17 mouse cellular contexts compared by ENCODE assay signal in genomic region chr8:28333388-28333787, GRCm38 (mm10).
DNase-seq lines count a peak whose midpoint lies in the region; ATAC-seq lines count a peak whose summit lies in the region.
"Had no signal": no experiment of that assay in that cellular context is flagged by ENCODE, and none has a peak within 500 bp of the region (broad histone marks: within the 10 kb centered on the region; RNA-seq: fewer than 3 reads in every experiment).

No protein-coding gene starts in this region.

- H3K27ac ChIP-seq in kidney, embryonic 14.5 days (ENCODE audit: low read depth, low read length) = no peak overlapping the region
- H3K27ac ChIP-seq in kidney, embryonic 16.5 days (ENCODE audit: low read length) = no peak overlapping the region
- H3K27ac ChIP-seq: forebrain, embryonic 13.5 days; heart, embryonic 10.5 days; hindbrain, embryonic 14.5 days had no signal

- no peak for ATAC-seq in kidney, embryonic 14.5 days (ENCODE audit: low FRiP score, low TSS enrichment)
- peak; percentile 70; the same call in 1 of the 2 replicates for ATAC-seq in kidney, embryonic 16.5 days (ENCODE audit: low FRiP score, low TSS enrichment)
- ATAC-seq: forebrain, embryonic 13.5 days had no signal

- no peaks in the 10 kb centered on the region for H3K27me3 ChIP-seq in kidney, embryonic 14.5 days (ENCODE audit: control insufficient read depth, insufficient read depth, low read length)
- H3K27me3 ChIP-seq in kidney, embryonic 16.5 days (ENCODE audit: insufficient read depth, low read length) = no peaks in the 10 kb centered on the region
- H3K27me3 ChIP-seq: forebrain, embryonic 13.5 days had no signal

- no peaks in the 10 kb centered on the region for H3K4me1 ChIP-seq in kidney, embryonic 14.5 days (ENCODE audit: control insufficient read depth, insufficient read depth, low read length)
- H3K4me1 ChIP-seq in kidney, embryonic 16.5 days (ENCODE audit: insufficient read depth, low read length) = no peaks in the 10 kb centered on the region
- H3K4me1 ChIP-seq: forebrain, embryonic 13.5 days; heart, embryonic 10.5 days had no signal

- DNase-seq in kidney, adult 8-10 months = peak; percentile 17 to 30
- DNase-seq in hindlimb bud, embryonic 11.5 days (ENCODE audit: extremely low spot score, low read depth, low spot score) = peak; percentile 16
- DNase-seq in heart, postnatal 10 days = no peak
- DNase-seq in right cerebral cortex, postnatal 36 days (ENCODE audit: low spot score in 2 of 2) = no peak
- DNase-seq: adrenal gland, adult 2 months; adrenal gland, postnatal 25 days; cerebellum, adult 18-20 months; cerebellum, adult 9-11 months; cerebellum, postnatal 36 days; gastrocnemius, postnatal 10 days; heart, adult 18-20 months; heart, postnatal 14 days had no signal

- H3K9ac ChIP-seq in kidney, embryonic 14.5 days (ENCODE audit: low read depth, low read length) = no peak overlapping the region
- no peak overlapping the region for H3K9ac ChIP-seq in kidney, embryonic 16.5 days (replicated peaks; ENCODE audit: low read length)
- H3K9ac ChIP-seq: forebrain, embryonic 13.5 days; hindbrain, embryonic 14.5 days had no signal

- no peaks in the 10 kb centered on the region for H3K36me3 ChIP-seq in kidney, embryonic 14.5 days (ENCODE audit: control insufficient read depth, insufficient read depth, low read length)
- no peaks in the 10 kb centered on the region for H3K36me3 ChIP-seq in kidney, embryonic 16.5 days (ENCODE audit: insufficient read depth, low read length)
- H3K36me3 ChIP-seq: heart, embryonic 10.5 days had no signal

- no peak overlapping the region for H3K4me3 ChIP-seq in kidney, embryonic 14.5 days (ENCODE audit: low read length)
- H3K4me3 ChIP-seq in kidney, embryonic 16.5 days (ENCODE audit: low read length) = no peak overlapping the region
- H3K4me3 ChIP-seq: forebrain, embryonic 13.5 days; heart, embryonic 10.5 days had no signal

- intact Hi-C loops in heart, postnatal 10 days (cut with DNase I) = no loop called here

- no peak overlapping the region for H3K4me2 ChIP-seq in kidney, embryonic 14.5 days (replicated peaks; ENCODE audit: low read depth, low read length)
- H3K4me2 ChIP-seq in kidney, embryonic 16.5 days (replicated peaks; ENCODE audit: low read depth, low read length) = no peak overlapping the region
- H3K4me2 ChIP-seq: forebrain, embryonic 13.5 days; hindbrain, embryonic 14.5 days had no signal

- WGBS in kidney, embryonic 14.5 days = 38% methylated on average over 1 of the region's 1 CpGs
- WGBS in kidney, embryonic 16.5 days = 58% methylated on average over 1 of the region's 1 CpGs

- no peaks in the 10 kb centered on the region for H3K9me3 ChIP-seq in kidney, embryonic 14.5 days (ENCODE audit: control insufficient read depth, low read length)
- H3K9me3 ChIP-seq in kidney, embryonic 16.5 days (ENCODE audit: low read length) = no peaks in the 10 kb centered on the region
- H3K9me3 ChIP-seq: forebrain, embryonic 13.5 days; heart, embryonic 10.5 days had no signal

Comparison
In these comparisons a context has a peak if more than half of its experiments do, and no peak if none do; other contexts are left out.
1. DNase-seq: peak in kidney, adult 8-10 months (2 of 2) and hindlimb bud, embryonic 11.5 days (single experiment); none in heart, postnatal 10 days (0 of 2) and right cerebral cortex, postnatal 36 days (0 of 2).